Mouse (Mus musculus) liver, embryonic 11.5 days (tissue): ENCODE measurements around the gene Kcnj4. TPM values are rescaled to one million over a fixed set of nuclear protein-coding genes. Genes with fewer than 3 reads are reported as not detected.

ENCODE experiments used
- microRNA-seq: library from miRNA; unstranded; fragments of <30 nt; microRNA quantifications from one replicate; pipeline ENCODE4, GENCODE M21; 2017; ENCODE audit warnings: borderline number of aligned reads
- polyA plus RNA-seq: library from polyadenylated mRNA; unstranded; fragments of >200 nt; fragmentation: Nextera tagmentation; extraction: Ambion mirVana; gene quantifications from 2 replicates; pipeline ENCODE4 v1.2.1, GENCODE M21; 2014

The Kcnj4 gene
- polyA plus RNA-seq, 1 experiment from 2014 or later: not detected

Small RNA genes lying within 50 kb of the gene (microRNA-seq; reads per million reads assigned to microRNA genes)
- gene Gm44302: not detected

Other genes starting within 250 kb of the Kcnj4 start
- 2.9 and 4.6 TPM in 2 replicates for gene Baiap2l2, start 219.7 kb downstream of the Kcnj4 start, polyA plus RNA-seq
- gene Pla2g6, start 176.9 kb downstream of the Kcnj4 start, polyA plus RNA-seq: 27.7 and 28.1 TPM in 2 replicates
- 3.1 and 3.5 TPM in 2 replicates for gene Maff, start 158.6 kb downstream of the Kcnj4 start, polyA plus RNA-seq
- gene Tmem184b, start 101.7 kb downstream of the Kcnj4 start, polyA plus RNA-seq: 36.4 and 38.8 TPM in 2 replicates
- gene Csnk1e, start 49.7 kb downstream of the Kcnj4 start, polyA plus RNA-seq: 39.2 and 42.5 TPM in 2 replicates
- 9.0 and 10.8 TPM in 2 replicates for gene Kdelr3, start 11.2 kb upstream of the Kcnj4 start, polyA plus RNA-seq
- 49.9 and 54.2 TPM in 2 replicates for gene Ddx17, start 41.5 kb upstream of the Kcnj4 start, polyA plus RNA-seq
- gene Dmc1, start 99.9 kb upstream of the Kcnj4 start, polyA plus RNA-seq: 0.88 and 0.94 TPM in 2 replicates
- gene Fam227a, start 153.7 kb upstream of the Kcnj4 start, polyA plus RNA-seq: 0.32 and 0.74 TPM in 2 replicates
- gene Cby1, start 154.0 kb upstream of the Kcnj4 start, polyA plus RNA-seq: 32.9 and 34.1 TPM in 2 replicates
- gene Tomm22, start 165.6 kb upstream of the Kcnj4 start, polyA plus RNA-seq: 306 and 326 TPM in 2 replicates
- 25.9 and 28.3 TPM in 2 replicates for gene Josd1, start 182.7 kb upstream of the Kcnj4 start, polyA plus RNA-seq
- 58.8 and 61.8 TPM in 2 replicates for gene Gtpbp1, start 185.6 kb upstream of the Kcnj4 start, polyA plus RNA-seq
- gene Sun2, start 237.3 kb upstream of the Kcnj4 start, polyA plus RNA-seq: 2.2 and 2.5 TPM in 2 replicates